Mouse (Mus musculus) hindbrain, embryonic 15.5 days (tissue): ENCODE data around the gene Aplf. TPM values are rescaled to one million over a fixed set of nuclear protein-coding genes. Genes with fewer than 3 reads are reported as not detected.
A peak's percentile ranks its signal among the peaks of the same experiment; 100 is the strongest.

Experiments
- ATAC-seq: fragments of 200-750 bp; cut with Nextera tagmentation; 2 replicates; pipeline ENCODE4 v1.8.0; 2017; ENCODE audit warnings: low read depth, moderate number of reproducible peaks, moderate TSS enrichment; ENCODE audit not compliant: low FRiP score
- H3K27ac ChIP-seq: fragments of 300-500 bp; sonication (generic); replicated peaks from 2 replicates; pipeline ENCODE4 v1.5.1; 2015; ENCODE audit warnings: mild to moderate bottlenecking, inconsistent platforms
- H3K27me3 ChIP-seq: fragments of 300-500 bp; sonication (generic); 2 replicates; pipeline ENCODE4 v1.6.1; 2015; ENCODE audit warnings: control low read depth, inconsistent platforms
- H3K36me3 ChIP-seq: fragments of 300-500 bp; sonication (generic); 2 replicates; pipeline ENCODE4 v1.6.1; 2015; ENCODE audit warnings: control low read depth, inconsistent platforms
- H3K4me1 ChIP-seq: fragments of 300-500 bp; sonication (generic); replicated peaks from 2 replicates; pipeline ENCODE4 v1.6.1; 2015; ENCODE audit warnings: control low read depth, inconsistent platforms
- H3K4me2 ChIP-seq: fragments of 300-500 bp; sonication (generic); 2 replicates; pipeline ENCODE4 v1.6.1; 2015; ENCODE audit warnings: moderate library complexity, mild to moderate bottlenecking, inconsistent platforms
- H3K4me3 ChIP-seq: fragments of 300-500 bp; sonication (generic); 2 replicates; pipeline ENCODE4 v1.5.1; 2015; ENCODE audit warnings: mild to moderate bottlenecking, inconsistent platforms
- H3K9ac ChIP-seq: fragments of 300-500 bp; sonication (generic); 2 replicates; pipeline ENCODE4 v1.6.1; 2015; ENCODE audit warnings: inconsistent platforms
- H3K9me3 ChIP-seq: fragments of 300-500 bp; sonication (generic); 2 replicates; pipeline ENCODE4 v1.6.1; 2016; ENCODE audit warnings: control low read depth, inconsistent platforms
- WGBS: fragments of 180-500 bp; shearing (Covaris S2); methylation state at CpG from one replicate; pipeline ENCODE4 v1.1.7; 2015; 5-methylcytosine and 5-hydroxymethylcytosine counted together
- polyA plus RNA-seq: library from polyadenylated mRNA; unstranded; fragments of >200 nt; fragmentation: Nextera tagmentation; extraction: Ambion mirVana; gene quantifications from 2 replicates; pipeline ENCODE4 v1.2.1, GENCODE M21; 2015

The Aplf gene
- polyA plus RNA-seq, 1 experiment from 2014 or later, result 8.6 TPM

- 46% methylated on average over 3 of the region's 3 CpGs for WGBS
- H3K9ac ChIP-seq, result no peak overlapping the region
- H3K4me3 ChIP-seq, result no peak overlapping the region
- H3K27me3 ChIP-seq, result no peaks in the 10 kb centered on the region
- peaks cover 4% of the 10 kb centered on the region; the same call in 1 of the 2 replicates for H3K4me1 ChIP-seq
- peak; percentile 95 for ATAC-seq
- H3K27ac ChIP-seq, result peak overlapping the region; percentile 32
- no peaks in the 10 kb centered on the region for H3K9me3 ChIP-seq
- no peaks in the 10 kb centered on the region for H3K36me3 ChIP-seq
- H3K4me2 ChIP-seq, result no peak overlapping the region
These were observed 50.7 kb downstream of the Aplf start for GRCm38 (mm10) chr6:87621281-87621680.

GRCm38 (mm10) chr6:87618021-87618420 lies 54.0 kb downstream of the Aplf start:
- Histone ChIP-seq H3K4me3 (no peak overlapping the region), H3K27ac (no peak overlapping the region), H3K9ac (no peak overlapping the region), H3K9me3 (no peaks in the 10 kb centered on the region), H3K4me1 (peaks cover 4% of the 10 kb centered on the region; the same call in 1 of the 2 replicates), H3K36me3 (no peaks in the 10 kb centered on the region), H3K4me2 (no peak overlapping the region), H3K27me3 (no peaks in the 10 kb centered on the region)
- WGBS, result 76% methylated on average over 8 of the region's 8 CpGs
- ATAC-seq, result no peak

- Histone ChIP-seq H3K36me3 (no peaks in the 10 kb centered on the region), H3K27ac (no peak overlapping the region)
- ATAC-seq, result no peak
These were observed 56.3 kb downstream of the Aplf start for GRCm38 (mm10) chr6:87615696-87616083.

GRCm38 (mm10) chr6:87614794-87615695 lies 56.9 kb downstream of the Aplf start:
- ATAC-seq, result no peak
- H3K36me3 ChIP-seq, result no peaks in the 10 kb centered on the region
- H3K27ac ChIP-seq, result no peak overlapping the region
- no peak overlapping the region for H3K9ac ChIP-seq
- H3K4me1 ChIP-seq, result no peaks in the 10 kb centered on the region
- no peaks in the 10 kb centered on the region for H3K27me3 ChIP-seq
- no peaks in the 10 kb centered on the region for H3K9me3 ChIP-seq
- H3K4me2 ChIP-seq, result no peak overlapping the region
- 61% methylated on average over 11 of the region's 11 CpGs for WGBS
- no peak overlapping the region for H3K4me3 ChIP-seq

More at GRCm38 (mm10) chr6:87615696-87616083, 56.3 kb downstream of the Aplf start:
- H3K4me2 ChIP-seq, result no peak overlapping the region
- H3K9ac ChIP-seq, result no peak overlapping the region
- H3K4me3 ChIP-seq, result no peak overlapping the region
- 71% methylated on average over 14 of the region's 14 CpGs for WGBS
- H3K27me3 ChIP-seq, result no peaks in the 10 kb centered on the region
- H3K4me1 ChIP-seq, result no peaks in the 10 kb centered on the region
- no peaks in the 10 kb centered on the region for H3K9me3 ChIP-seq

GRCm38 (mm10) chr6:87599825-87600224 lies 72.2 kb downstream of the Aplf start:
- Histone ChIP-seq H3K4me1 (0 out of 2 replicates have a peak, but pooled peaks cover 5% of the 10 kb centered on the region), H3K27me3 (no peaks in the 10 kb centered on the region), H3K9me3 (no peaks in the 10 kb centered on the region), H3K27ac (no peak overlapping the region), H3K4me3 (no peak overlapping the region), H3K36me3 (no peaks in the 10 kb centered on the region), H3K9ac (no peak overlapping the region), H3K4me2 (no peak overlapping the region)
- ATAC-seq, result no peak

- no peak overlapping the region for H3K9ac ChIP-seq
- peak; percentile 91 for ATAC-seq
- H3K4me2 ChIP-seq, result no peak overlapping the region
- 0 out of 2 replicates have a peak overlapping the region, but pooled peaks have one; percentile 21 for H3K27ac ChIP-seq
- 33% methylated on average over 10 of the region's 10 CpGs for WGBS
- H3K4me1 ChIP-seq, result 0 out of 2 replicates have a peak, but pooled peaks cover 5% of the 10 kb centered on the region
- H3K9me3 ChIP-seq, result no peaks in the 10 kb centered on the region
- no peaks in the 10 kb centered on the region for H3K36me3 ChIP-seq
- no peaks in the 10 kb centered on the region for H3K27me3 ChIP-seq
- no peak overlapping the region for H3K4me3 ChIP-seq
These were observed 74.7 kb downstream of the Aplf start for GRCm38 (mm10) chr6:87597116-87597833.

- whole genome bisulfite sequencing, result 84% methylated on average over 6 of the region's 6 CpGs
- Histone ChIP-seq H3K9ac (no peak overlapping the region), H3K27me3 (peaks cover 2% of the 10 kb centered on the region; the same call in 1 of the 2 replicates), H3K36me3 (no peaks in the 10 kb centered on the region), H3K9me3 (no peaks in the 10 kb centered on the region), H3K27ac (no peak overlapping the region), H3K4me2 (no peak overlapping the region), H3K4me1 (peaks cover 26% of the 10 kb centered on the region), H3K4me3 (no peak overlapping the region)
- no peak for ATAC-seq
These were observed 77.8 kb downstream of the Aplf start for GRCm38 (mm10) chr6:87594188-87594587.

- peak; percentile 90 for ATAC-seq
- H3K9ac ChIP-seq, result peak within 1 kb of the TSS; percentile 55
- H3K27me3 ChIP-seq, result peaks cover 8% of the 10 kb centered on the region; the same call in 1 of the 2 replicates
- under 1% methylated on average over 34 of the region's 34 CpGs for WGBS
- H3K9me3 ChIP-seq, result no peaks in the 10 kb centered on the region
- no peaks in the 10 kb centered on the region for H3K36me3 ChIP-seq
- H3K4me2 ChIP-seq, result peak within 1 kb of the TSS; percentile 94
- peak within 1 kb of the TSS; percentile 27; the same call in 1 of the 2 replicates for H3K27ac ChIP-seq
- H3K4me3 ChIP-seq, result peak within 1 kb of the TSS; percentile 52
- H3K4me1 ChIP-seq, result peaks cover 20% of the 10 kb centered on the region
These were observed 81.4 kb downstream of the Aplf start, which contains the start of gene Prokr1 for GRCm38 (mm10) chr6:87590394-87591281. TSS of gene Prokr1 (minus strand) at chr6:87590743.

GRCm38 (mm10) chr6:87589718-87590393 lies 82.1 kb downstream of the Aplf start:
- WGBS, result 16% methylated on average over 12 of the region's 12 CpGs
- Histone ChIP-seq H3K4me3 (peak overlapping the region; percentile 52), H3K36me3 (no peaks in the 10 kb centered on the region), H3K9ac (peak overlapping the region; percentile 55), H3K4me1 (peaks cover 20% of the 10 kb centered on the region), H3K27ac (no peak overlapping the region), H3K27me3 (peaks cover 8% of the 10 kb centered on the region; the same call in 1 of the 2 replicates), H3K4me2 (peak overlapping the region; percentile 94), H3K9me3 (no peaks in the 10 kb centered on the region)
- ATAC-seq, result no peak

- Histone ChIP-seq H3K27me3 (peaks cover 4% of the 10 kb centered on the region; the same call in 1 of the 2 replicates), H3K4me2 (no peak overlapping the region)
These were observed 88.0 kb downstream of the Aplf start for GRCm38 (mm10) chr6:87583991-87584390.

GRCm38 (mm10) chr6:87583183-87583611 lies 88.8 kb downstream of the Aplf start:
- Histone ChIP-seq H3K9ac (no peak overlapping the region), H3K27ac (no peak overlapping the region), H3K4me2 (no peak overlapping the region), H3K9me3 (no peaks in the 10 kb centered on the region), H3K4me1 (no peaks in the 10 kb centered on the region), H3K36me3 (no peaks in the 10 kb centered on the region), H3K27me3 (no peaks in the 10 kb centered on the region), H3K4me3 (no peak overlapping the region)
- 100% methylated on average over 1 of the region's 1 CpGs for WGBS
- ATAC-seq, result no peak

More at GRCm38 (mm10) chr6:87583991-87584390, 88.0 kb downstream of the Aplf start:
- Histone ChIP-seq H3K9me3 (no peaks in the 10 kb centered on the region), H3K36me3 (no peaks in the 10 kb centered on the region), H3K4me3 (no peak overlapping the region), H3K27ac (no peak overlapping the region), H3K4me1 (no peaks in the 10 kb centered on the region), H3K9ac (no peak overlapping the region)
- WGBS, result 91% methylated on average over 7 of the region's 7 CpGs
- no peak for ATAC-seq
